Mouse (Mus musculus) myocyte (in vitro differentiated cells): ENCODE data around the gene Plpp3. TPM values are rescaled to one million over a fixed set of nuclear protein-coding genes. Genes with fewer than 3 reads are reported as not detected.
"Not testable (repeated sequence)": the region's sequence is repeated elsewhere in the genome, so short reads cannot be mapped to it uniquely, and the experiment has no call there.

Source experiments
- H3K27me3 ChIP-seq: one replicate; pipeline ENCODE4 v1.6.1; 2011; ENCODE audit not compliant: control insufficient read depth, insufficient read depth, insufficient read length
- H3K36me3 ChIP-seq: one replicate; pipeline ENCODE4 v1.6.1; 2011; ENCODE audit not compliant: control insufficient read depth, insufficient read depth
- H3K4me2 ChIP-seq: one replicate; pipeline ENCODE4 v1.6.1; 2011; ENCODE audit warnings: low read depth, control low read depth
- H3K4me3 ChIP-seq: one replicate; pipeline ENCODE4 v1.5.1; 2011; ENCODE audit warnings: mild to moderate bottlenecking, control low read depth, moderate library complexity
- H3K79me2 ChIP-seq: one replicate; pipeline ENCODE4 v1.6.1; 2011; ENCODE audit not compliant: control insufficient read depth, insufficient read depth
- H3ac ChIP-seq: one replicate; pipeline ENCODE4 v1.6.1; 2011; ENCODE audit not compliant: control insufficient read depth, insufficient read length
- CEBPB ChIP-seq: IDR thresholded peaks from 2 replicates; pipeline ENCODE4 v1.6.1; 2011; ENCODE audit warnings: mild to moderate bottlenecking, moderate library complexity; ENCODE audit not compliant: poor library complexity, insufficient read depth, severe bottlenecking
- E2F4 ChIP-seq: IDR thresholded peaks from one replicate; pipeline ENCODE4 v1.6.1; 2011; ENCODE audit warnings: mild to moderate bottlenecking, control low read depth, moderate library complexity; ENCODE audit not compliant: insufficient read depth
- MAX ChIP-seq: IDR thresholded peaks from one replicate; pipeline ENCODE4 v1.6.1; 2011; ENCODE audit warnings: low read depth, mild to moderate bottlenecking, control low read depth
- MYOD1 ChIP-seq, 3 experiments: IDR thresholded peaks; one replicate each; pipeline ENCODE4 v1.6.1; 2011; ENCODE audit warnings: control low read depth in 2 of 3, low read depth in 2 of 3, mild to moderate bottlenecking in 2 of 3, moderate library complexity in 1 of 3; ENCODE audit not compliant: insufficient read length in 2 of 3, control insufficient read depth in 1 of 3
- MYOG ChIP-seq, 3 experiments: IDR thresholded peaks; one replicate each; pipeline ENCODE4 v1.6.1; 2011; ENCODE audit warnings: control low read depth in 2 of 3, low read depth in 2 of 3, mild to moderate bottlenecking in 2 of 3; ENCODE audit not compliant: insufficient read length in 2 of 3, control insufficient read depth in 1 of 3, insufficient read depth in 1 of 3
- POLR2A ChIP-seq: IDR thresholded peaks from one replicate; pipeline ENCODE4 v1.6.1; 2011; ENCODE audit warnings: low read depth, mild to moderate bottlenecking, control low read depth, moderate library complexity; ENCODE audit not compliant: insufficient read length
- POLR2AphosphoS2 ChIP-seq: IDR thresholded peaks from one replicate; pipeline ENCODE4 v1.6.1; 2011; ENCODE audit warnings: low read depth, control low read depth; ENCODE audit not compliant: insufficient read length
- REST ChIP-seq: IDR thresholded peaks from one replicate; pipeline ENCODE4 v1.6.1; 2011; ENCODE audit warnings: mild to moderate bottlenecking, control low read depth, moderate library complexity; ENCODE audit not compliant: insufficient read depth, insufficient read length
- SRF ChIP-seq: IDR thresholded peaks from one replicate; pipeline ENCODE4 v1.6.1; 2011; ENCODE audit warnings: low read depth; ENCODE audit not compliant: control insufficient read depth, insufficient read length
- TCF12 ChIP-seq: IDR thresholded peaks from one replicate; pipeline ENCODE4 v1.6.1; 2011; ENCODE audit warnings: mild to moderate bottlenecking, control low read depth; ENCODE audit not compliant: poor library complexity, insufficient read depth, severe bottlenecking
- TCF3 ChIP-seq: IDR thresholded peaks from one replicate; pipeline ENCODE4 v1.6.1; 2011; ENCODE audit warnings: low read depth, control low read depth; ENCODE audit not compliant: insufficient read length
- USF1 ChIP-seq: IDR thresholded peaks from one replicate; pipeline ENCODE4 v1.6.1; 2011; ENCODE audit warnings: low read depth, mild to moderate bottlenecking, control low read depth, moderate library complexity
- polyA plus RNA-seq: library from polyadenylated mRNA; unstranded; fragments of >200 nt; fragmentation: generic; extraction: Trizol; gene quantifications from one replicate; pipeline ENCODE4 v1.2.1, GENCODE M21; 2012; ENCODE audit warnings: missing spikeins

Plpp3 gene
- polyA plus RNA-seq, 1 experiment, result 12.7 TPM

DNA sequence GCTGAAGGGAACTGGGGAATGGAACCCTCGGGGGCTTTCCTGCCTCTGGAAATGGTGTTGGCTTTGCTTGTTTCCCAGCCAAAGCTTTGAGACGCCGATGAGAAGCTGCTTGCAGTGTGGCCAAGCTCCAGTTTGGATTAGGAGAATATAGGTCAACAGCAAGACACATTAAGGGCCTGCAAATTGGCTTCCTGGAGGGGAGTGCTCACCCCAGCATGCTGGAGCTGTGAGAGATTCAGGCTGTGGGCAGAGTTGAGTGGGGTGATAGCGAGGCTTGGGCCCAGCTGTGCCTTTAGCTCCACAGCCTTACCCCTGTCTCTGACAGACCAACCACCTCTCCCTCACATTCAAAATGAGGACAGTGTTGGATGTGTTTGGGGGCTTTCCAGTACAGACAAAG, 108.5 kb downstream of the Plpp3 start:
- TF ChIP-seq CEBPB (no peak), MYOG (IDR thresholded peaks at IDR 0.05; ENCODE audit: control insufficient read depth in 1 of 3, insufficient read depth in 1 of 3, insufficient read length in 2 of 3, low read depth in 2 of 3) (no peak), MYOD1 (IDR thresholded peaks at IDR 0.05; ENCODE audit: control insufficient read depth in 1 of 3, insufficient read length in 2 of 3, low read depth in 2 of 3) (no peak), POLR2A (no peak), TCF12 (no peak), E2F4 (no peak), POLR2AphosphoS2 (no peak), SRF (no peak), MAX (no peak), REST (no peak), USF1 (no peak), TCF3 (no peak)
- H3ac ChIP-seq, result no peak overlapping the region
- no peak overlapping the region for H3K4me2 ChIP-seq
- no peaks in the 10 kb centered on the region for H3K27me3 ChIP-seq
- H3K79me2 ChIP-seq, result no peaks in the 10 kb centered on the region
- no peak overlapping the region for H3K4me3 ChIP-seq
- H3K36me3 ChIP-seq, result no peaks in the 10 kb centered on the region

DNA sequence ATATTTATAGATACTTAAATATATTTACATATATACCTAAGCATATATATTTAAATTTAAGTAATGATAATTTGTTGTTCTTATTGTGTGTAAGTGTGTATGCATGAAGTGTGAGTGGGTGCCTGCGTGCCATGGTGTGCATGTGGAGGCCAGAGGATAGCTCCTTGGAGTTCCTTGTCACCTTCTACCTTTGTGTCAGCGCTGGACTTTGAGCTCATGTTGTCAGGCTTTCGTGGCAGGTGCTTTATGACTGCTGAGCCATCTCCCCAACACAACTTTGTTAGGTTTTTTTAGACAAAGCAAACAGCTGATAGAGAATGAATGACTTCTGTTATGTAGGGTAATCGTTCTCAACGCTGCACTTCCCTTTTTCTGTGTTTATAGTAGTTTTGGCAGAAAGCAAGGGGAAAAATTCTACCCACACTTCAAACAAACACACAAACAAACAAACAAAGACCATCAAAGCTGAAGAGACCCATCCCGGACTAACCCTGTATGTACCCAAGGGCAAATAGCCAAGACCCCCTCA, 111.1 kb downstream of the Plpp3 start:
- no peak for TF ChIP-seq REST
- no peak for TF ChIP-seq TCF3
- no peak for TF ChIP-seq USF1
- TF ChIP-seq MYOG (IDR thresholded peaks at IDR 0.05; ENCODE audit: control insufficient read depth in 1 of 3, insufficient read depth in 1 of 3, insufficient read length in 2 of 3, low read depth in 2 of 3), result no peak
- no peak for TF ChIP-seq CEBPB
- no peak for TF ChIP-seq SRF
- no peak for TF ChIP-seq POLR2AphosphoS2
- no peak for TF ChIP-seq MYOD1 (IDR thresholded peaks at IDR 0.05; ENCODE audit: control insufficient read depth in 1 of 3, insufficient read length in 2 of 3, low read depth in 2 of 3)
- no peak for TF ChIP-seq MAX
- H3K36me3 ChIP-seq, result no peaks in the 10 kb centered on the region
- H3K4me3 ChIP-seq, result no peak overlapping the region
- no peaks in the 10 kb centered on the region for H3K27me3 ChIP-seq
- no peak overlapping the region for H3K4me2 ChIP-seq
- H3K79me2 ChIP-seq, result no peaks in the 10 kb centered on the region
- no peak overlapping the region for H3ac ChIP-seq

DNA sequence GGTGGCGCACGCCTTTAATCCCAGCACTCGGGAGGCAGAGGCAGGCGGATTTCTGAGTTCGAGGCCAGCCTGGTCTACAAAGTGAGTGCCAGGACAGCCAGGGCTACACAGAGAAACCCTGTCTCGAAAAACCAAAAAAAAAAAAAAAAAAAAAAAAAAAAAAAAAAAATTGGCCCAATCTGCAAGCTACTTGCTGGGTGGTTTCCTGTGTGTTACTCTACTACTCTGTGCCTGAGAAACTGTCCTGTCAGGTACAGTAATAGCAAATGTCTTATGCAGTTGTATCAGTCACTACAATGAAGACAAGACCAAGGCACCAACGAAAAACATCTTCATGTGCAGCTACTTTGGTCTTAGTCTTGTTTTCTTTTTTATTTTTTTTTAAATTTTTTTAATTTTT, 112.3 kb downstream of the Plpp3 start:
- H3K4me2 ChIP-seq, result not testable (repeated sequence)

DNA sequence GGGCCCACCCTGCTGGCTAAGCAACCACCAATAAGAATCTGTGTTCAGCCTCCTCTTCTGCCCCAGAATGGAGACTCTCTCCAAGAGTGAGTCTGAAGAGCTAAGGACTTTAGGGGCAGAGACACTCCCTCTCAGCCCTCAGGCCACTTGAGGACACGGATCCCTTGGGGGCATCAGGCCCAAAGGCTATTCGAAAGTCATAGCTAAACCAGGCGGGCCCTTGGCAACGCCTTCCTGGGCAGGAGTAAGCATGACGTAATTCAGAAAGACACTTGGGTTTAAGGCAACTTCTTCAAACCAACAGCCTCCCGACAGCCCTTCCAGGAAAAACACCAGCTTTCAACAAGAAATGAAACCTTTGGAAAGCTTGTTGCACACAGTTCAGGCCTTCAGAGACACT, 114.0 kb downstream of the Plpp3 start:
- no peaks in the 10 kb centered on the region for H3K79me2 ChIP-seq

More for the DNA sequence above, 112.3 kb downstream of the Plpp3 start:
- H3K4me3 ChIP-seq, H3K79me2 ChIP-seq, H3K27me3 ChIP-seq, H3K36me3 ChIP-seq, H3ac ChIP-seq: not testable (repeated sequence)

DNA sequence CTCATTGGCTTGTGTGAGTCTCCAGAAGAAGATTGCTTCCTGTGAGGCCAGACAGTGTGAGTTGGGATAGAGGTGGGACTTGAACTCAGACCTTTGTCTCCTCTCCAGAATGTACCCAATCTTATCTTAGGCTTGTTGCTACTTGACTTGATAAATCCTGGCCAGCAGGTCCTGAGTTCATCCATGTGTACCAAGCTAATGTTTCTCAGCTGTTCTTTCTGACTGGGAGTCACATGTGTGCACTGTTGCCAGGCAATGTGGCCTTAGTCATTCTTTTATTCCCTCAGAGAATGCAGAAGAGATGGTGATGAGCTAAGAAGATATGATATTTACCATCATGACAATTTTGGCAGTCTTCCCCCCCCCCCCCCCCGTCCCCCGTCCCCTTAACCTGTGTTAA, 115.9 kb downstream of the Plpp3 start:
- H3K36me3 ChIP-seq, result no peaks in the 10 kb centered on the region
- H3K4me3 ChIP-seq, result no peak overlapping the region
- no peaks in the 10 kb centered on the region for H3K27me3 ChIP-seq
- TF ChIP-seq CEBPB (no peak), MYOG (IDR thresholded peaks at IDR 0.05; ENCODE audit: control insufficient read depth in 1 of 3, insufficient read depth in 1 of 3, insufficient read length in 2 of 3, low read depth in 2 of 3) (peak in 1 of 3 experiments; percentile 73), USF1 (peak; percentile 37), MYOD1 (IDR thresholded peaks at IDR 0.05; ENCODE audit: control insufficient read depth in 1 of 3, insufficient read length in 2 of 3, low read depth in 2 of 3) (peak; percentile 34 to 75 (median 41)), POLR2A (no peak)
- H3K79me2 ChIP-seq, result no peaks in the 10 kb centered on the region
- no peak overlapping the region for H3K4me2 ChIP-seq
- no peak overlapping the region for H3ac ChIP-seq

More for the DNA sequence above, 114.0 kb downstream of the Plpp3 start:
- Histone ChIP-seq H3K4me3 (no peak overlapping the region), H3K36me3 (no peaks in the 10 kb centered on the region), H3K4me2 (no peak overlapping the region), H3K27me3 (no peaks in the 10 kb centered on the region), H3ac (no peak overlapping the region)
- no peak for TF ChIP-seq TCF12
- no peak for TF ChIP-seq MYOG (IDR thresholded peaks at IDR 0.05; ENCODE audit: control insufficient read depth in 1 of 3, insufficient read depth in 1 of 3, insufficient read length in 2 of 3, low read depth in 2 of 3)
- no peak for TF ChIP-seq TCF3
- no peak for TF ChIP-seq MYOD1 (IDR thresholded peaks at IDR 0.05; ENCODE audit: control insufficient read depth in 1 of 3, insufficient read length in 2 of 3, low read depth in 2 of 3)
- TF ChIP-seq POLR2AphosphoS2, result no peak
- no peak for TF ChIP-seq USF1
- TF ChIP-seq SRF, result no peak
- no peak for TF ChIP-seq E2F4
- TF ChIP-seq CEBPB, result no peak
- TF ChIP-seq MAX, result no peak
- no peak for TF ChIP-seq POLR2A
- TF ChIP-seq REST, result no peak
